Mouse (Mus musculus) CH12.LX (cell line): ENCODE results near the gene Aspdh. TPM values are rescaled to one million over a fixed set of nuclear protein-coding genes. Genes with fewer than 3 reads are reported as not detected.

Source experiments
- DNase-seq: peaks from one replicate; pipeline ENCODE4 v3.0.0-alpha.2; 2013; ENCODE audit errors: extremely low read depth
- H3K27ac ChIP-seq: 2 replicates; pipeline ENCODE4 v1.5.1; 2012; ENCODE audit warnings: low read depth, mild to moderate bottlenecking, control low read depth, moderate library complexity; ENCODE audit not compliant: insufficient read depth
- H3K27me3 ChIP-seq: replicated peaks from 2 replicates; pipeline ENCODE3; 2012; ENCODE audit warnings: inconsistent platforms
- H3K36me3 ChIP-seq, 2 experiments: replicated peaks in 1 of 2; 2 replicates each; pipeline versions ENCODE3 to v1.6.1; 2012; ENCODE audit warnings: inconsistent platforms in 1 of 2, low read length in 1 of 2, mild to moderate bottlenecking in 1 of 2, mixed read lengths in 1 of 2, moderate library complexity in 1 of 2; ENCODE audit not compliant: control insufficient read depth in 1 of 2, insufficient read depth in 1 of 2
- H3K4me1 ChIP-seq, 2 experiments: 2 replicates each; pipeline ENCODE4 v1.6.1; 2012; ENCODE audit warnings: inconsistent platforms in 1 of 2, moderate library complexity in 1 of 2; ENCODE audit not compliant: insufficient read depth in 2 of 2, control insufficient read depth in 1 of 2
- H3K4me2 ChIP-seq: 2 replicates; pipeline ENCODE4 v1.6.1; 2012; ENCODE audit warnings: low read depth, mild to moderate bottlenecking, control low read depth; ENCODE audit not compliant: poor library complexity, insufficient read depth, severe bottlenecking
- H3K4me3 ChIP-seq, 3 experiments: fragments of 150-350 bp in 1 of 3; sonication (generic) in 1 of 3; replicated peaks in 1 of 3; 2 replicates each; pipeline versions ENCODE3 to v1.5.1; 2011 to 2012; ENCODE audit warnings: low read depth in 2 of 3, low read length in 2 of 3, mild to moderate bottlenecking in 2 of 3, moderate library complexity in 2 of 3, control low read depth in 1 of 3, improper control_type of control experiment in 1 of 3, inconsistent platforms in 1 of 3, mixed read lengths in 1 of 3; ENCODE audit not compliant: poor library complexity in 1 of 3
- H3K79me2 ChIP-seq: replicated peaks from 2 replicates; pipeline ENCODE4 v1.6.1; 2012; ENCODE audit warnings: mild to moderate bottlenecking, moderate library complexity; ENCODE audit not compliant: control insufficient read depth, poor library complexity, insufficient read depth, severe bottlenecking; ENCODE audit errors: extremely low read depth
- H3K9ac ChIP-seq: 2 replicates; pipeline ENCODE4 v1.6.1; 2012; ENCODE audit warnings: low read depth, mild to moderate bottlenecking, control low read depth, moderate library complexity; ENCODE audit not compliant: insufficient read depth
- H3K9me3 ChIP-seq: replicated peaks from 2 replicates; pipeline ENCODE3; 2012; ENCODE audit warnings: low read length, inconsistent platforms, mixed read lengths
- ELF1 ChIP-seq: IDR thresholded peaks from 2 replicates; pipeline ENCODE4 v1.6.1; 2014; ENCODE audit warnings: low read depth, mild to moderate bottlenecking, inconsistent platforms, low read length, improper control_type of control experiment
- ETS1 ChIP-seq: conservative IDR thresholded peaks from 2 replicates; pipeline ENCODE4 v1.6.1; 2012; ENCODE audit warnings: low read depth, mild to moderate bottlenecking, inconsistent platforms, low read length, improper control_type of control experiment, moderate library complexity
- GABPA ChIP-seq: IDR thresholded peaks from 2 replicates; pipeline ENCODE4 v1.6.1; 2012; ENCODE audit warnings: low read depth, low read length, improper control_type of control experiment, inconsistent platforms; ENCODE audit not compliant: insufficient replicate concordance
- HCFC1 ChIP-seq: IDR thresholded peaks from 2 replicates; pipeline ENCODE4 v1.6.1; 2012; ENCODE audit warnings: low read depth, mild to moderate bottlenecking, inconsistent platforms, low read length, improper control_type of control experiment
- JUN ChIP-seq: IDR thresholded peaks from 2 replicates; pipeline ENCODE4 v1.6.1; 2011; ENCODE audit warnings: low read depth, mild to moderate bottlenecking, low read length, improper control_type of control experiment, moderate library complexity; ENCODE audit not compliant: insufficient read depth
- JUND ChIP-seq: conservative IDR thresholded peaks from 2 replicates; pipeline ENCODE4 v1.6.1; 2011; ENCODE audit warnings: low read depth, low read length, improper control_type of control experiment
- KAT2A ChIP-seq: IDR thresholded peaks from 2 replicates; pipeline ENCODE4 v1.6.1; 2012; ENCODE audit warnings: low read length, improper control_type of control experiment, inconsistent platforms; ENCODE audit not compliant: insufficient replicate concordance
- MXI1 ChIP-seq: IDR thresholded peaks from 2 replicates; pipeline ENCODE4 v1.6.1; 2011; ENCODE audit warnings: mild to moderate bottlenecking, low read depth, low read length, improper control_type of control experiment
- PAX5 ChIP-seq: IDR thresholded peaks from 2 replicates; pipeline ENCODE4 v1.6.1; 2012; ENCODE audit warnings: low read length, inconsistent platforms, mixed read lengths
- POLR2AphosphoS2 ChIP-seq: IDR thresholded peaks from 2 replicates; pipeline ENCODE4 v1.6.1; 2011; ENCODE audit warnings: low read depth, low read length, improper control_type of control experiment
- SIN3A ChIP-seq: IDR thresholded peaks from 2 replicates; pipeline ENCODE4 v1.6.1; 2012; ENCODE audit warnings: low read length, improper control_type of control experiment, inconsistent platforms
- ZKSCAN1 ChIP-seq: IDR thresholded peaks from 2 replicates; pipeline ENCODE4 v1.6.1; 2012; ENCODE audit warnings: low read depth, inconsistent platforms, low read length, improper control_type of control experiment, borderline replicate concordance
- ZMIZ1 ChIP-seq: IDR thresholded peaks from 2 replicates; pipeline ENCODE4 v1.6.1; 2012; ENCODE audit warnings: low read depth, mild to moderate bottlenecking, inconsistent platforms, low read length, improper control_type of control experiment
- dilution Hi-C: fragments of 300-500 bp; cut with MboI; formaldehyde crosslinking; loops from 2 replicates; pipeline ENCODE4 v1.14.3; 2020; ENCODE audit warnings: low sequenced_read_pairs; ENCODE audit not compliant: extremely low pct_unique_long_range_greater_than_20kb, extremely low pct_ligation_motif_present
- in situ Hi-C: fragments of 300-500 bp; cut with MboI; formaldehyde crosslinking; loops from 3 replicates; pipeline ENCODE4 v1.14.3; 2019; ENCODE audit warnings: low sequenced_read_pairs, low pct_ligation_motif_present, low pct_unique_long_range_greater_than_20kb, mixed read lengths
- polyA plus RNA-seq: library from polyadenylated mRNA; unstranded; fragments of >175 nt; gene quantifications from 2 replicates; pipeline ENCODE4 v1.2.1, GENCODE M21; 2012; ENCODE audit warnings: low read depth; ENCODE audit not compliant: insufficient read length
- total RNA-seq, 2 experiments: library from RNA; depleted of rRNA; stranded (reverse); fragments of 300-350 nt in 1 of 2; fragments of >200 nt in 1 of 2; gene quantifications; 2 replicates each; pipeline ENCODE4 v1.2.3; 2012 to 2014

Gene Aspdh
- total and polyA plus RNA-seq, 3 experiments: not detected

GRCm38 (mm10) chr7:44472961-44473646, 7.9 kb downstream of the Aspdh start:
- Histone ChIP-seq H3K27me3 (peaks cover 33% of the 10 kb centered on the region), H3K9me3 (no peaks in the 10 kb centered on the region), H3K9ac (no peak overlapping the region), H3K4me2 (no peak overlapping the region), H3K79me2 (no peaks in the 10 kb centered on the region), H3K4me3 (no peak overlapping the region), H3K4me1 (peaks cover 8 to 28% of the 10 kb centered on the region in 2 experiments), H3K27ac (no peak overlapping the region), H3K36me3 (peaks cover 4 to 27% of the 10 kb centered on the region in 2 experiments)
- dilution Hi-C loops (no loop called here), in situ Hi-C loops (loop anchor here (5.0 kb wide), 1 partner anchor 71 kb away; no protein-coding TSS in a partner anchor)
- no peak for DNase-seq
- TF ChIP-seq GABPA (no peak), POLR2AphosphoS2 (no peak), JUND (no peak), PAX5 (no peak), ZKSCAN1 (no peak), KAT2A (no peak)
- TF ChIP-seq, all 38 proteins: peak for 0

- DNase-seq: no peak
- dilution Hi-C loops: no loop called here
- H3K9ac ChIP-seq: no peak overlapping the region
Observed at GRCm38 (mm10) chr7:44474419-44474818, 9.2 kb downstream of the Aspdh start.

GRCm38 (mm10) chr7:44475046-44475614, 9.9 kb downstream of the Aspdh start:
- dilution Hi-C loops (no loop called here), in situ Hi-C loops (no loop called here)
- Histone ChIP-seq H3K27ac (no peak overlapping the region), H3K79me2 (no peaks in the 10 kb centered on the region), H3K4me1 (peaks cover 4 to 15% of the 10 kb centered on the region in 2 experiments; a peak in 2 of 4 replicates), H3K27me3 (peaks cover 50% of the 10 kb centered on the region), H3K9ac (no peak overlapping the region), H3K36me3 (peaks cover 4 to 18% of the 10 kb centered on the region in 2 experiments), H3K4me2 (no peak overlapping the region), H3K9me3 (no peaks in the 10 kb centered on the region)
- no peak for DNase-seq
- TF ChIP-seq MXI1 (no peak), JUN (no peak), HCFC1 (no peak), ELF1 (no peak), ZMIZ1 (no peak), ETS1 (no peak), SIN3A (no peak)
- TF ChIP-seq, all 38 proteins: peak for 0
- H3K4me3 ChIP-seq: no peak overlapping the region

More at GRCm38 (mm10) chr7:44474419-44474818, 9.2 kb downstream of the Aspdh start:
- TF ChIP-seq GABPA: no peak
- no peak overlapping the region for H3K4me2 ChIP-seq
- H3K4me1 ChIP-seq: peaks cover 4 to 17% of the 10 kb centered on the region in 2 experiments; a peak in 2 of 4 replicates
- in situ Hi-C loops: loop anchor here (5.0 kb wide), 1 partner anchor 72 kb away; no protein-coding TSS in a partner anchor
- H3K36me3 ChIP-seq: peaks cover 4 to 25% of the 10 kb centered on the region in 2 experiments
- no peak overlapping the region for H3K4me3 ChIP-seq
- peaks cover 44% of the 10 kb centered on the region for H3K27me3 ChIP-seq
- H3K9me3 ChIP-seq: no peaks in the 10 kb centered on the region
- H3K79me2 ChIP-seq: no peaks in the 10 kb centered on the region
- no peak overlapping the region for H3K27ac ChIP-seq
